Mouse (Mus musculus) heart, embryonic 10.5 days (tissue): ENCODE results near the gene Cox5a. TPM values are rescaled to one million over a fixed set of nuclear protein-coding genes. Genes with fewer than 3 reads are reported as not detected.

Experiments used
- DNase-seq: peaks from one replicate; pipeline ENCODE4 v3.0.0-alpha.2; 2017; ENCODE audit warnings: low spot score
- H3K27ac ChIP-seq: fragments of 300-500 bp; sonication (generic); 2 replicates; pipeline ENCODE4 v1.5.1; 2016; ENCODE audit warnings: mild to moderate bottlenecking
- H3K27me3 ChIP-seq: fragments of 300-500 bp; sonication (generic); 2 replicates; pipeline ENCODE4 v1.6.1; 2016; ENCODE audit warnings: mild to moderate bottlenecking; ENCODE audit not compliant: poor library complexity, insufficient read depth, severe bottlenecking
- H3K36me3 ChIP-seq: fragments of 300-500 bp; sonication (generic); 2 replicates; pipeline ENCODE4 v1.6.1; 2016; ENCODE audit warnings: mild to moderate bottlenecking, moderate library complexity
- H3K4me1 ChIP-seq: fragments of 300-500 bp; sonication (generic); 2 replicates; pipeline ENCODE4 v1.6.1; 2016; ENCODE audit warnings: mild to moderate bottlenecking
- H3K4me3 ChIP-seq: fragments of 300-500 bp; sonication (generic); 2 replicates; pipeline ENCODE4 v1.5.1; 2016; ENCODE audit warnings: mild to moderate bottlenecking, moderate library complexity
- H3K9me3 ChIP-seq: fragments of 300-500 bp; sonication (generic); 2 replicates; pipeline ENCODE4 v1.6.1; 2016; ENCODE audit warnings: mild to moderate bottlenecking, moderate library complexity
- WGBS: fragments of 180-500 bp; shearing (Covaris S2); methylation state at CpG from one replicate; pipeline ENCODE4 v1.1.7; 2016; 5-methylcytosine and 5-hydroxymethylcytosine counted together
- polyA plus RNA-seq: library from polyadenylated mRNA; unstranded; fragments of >200 nt; fragmentation: Nextera tagmentation; extraction: Ambion mirVana; gene quantifications from 2 replicates; pipeline ENCODE4 v1.2.1, GENCODE M21; 2016

The Cox5a gene
- polyA plus RNA-seq, 1 experiment from 2014 or later = 911 TPM

DNA sequence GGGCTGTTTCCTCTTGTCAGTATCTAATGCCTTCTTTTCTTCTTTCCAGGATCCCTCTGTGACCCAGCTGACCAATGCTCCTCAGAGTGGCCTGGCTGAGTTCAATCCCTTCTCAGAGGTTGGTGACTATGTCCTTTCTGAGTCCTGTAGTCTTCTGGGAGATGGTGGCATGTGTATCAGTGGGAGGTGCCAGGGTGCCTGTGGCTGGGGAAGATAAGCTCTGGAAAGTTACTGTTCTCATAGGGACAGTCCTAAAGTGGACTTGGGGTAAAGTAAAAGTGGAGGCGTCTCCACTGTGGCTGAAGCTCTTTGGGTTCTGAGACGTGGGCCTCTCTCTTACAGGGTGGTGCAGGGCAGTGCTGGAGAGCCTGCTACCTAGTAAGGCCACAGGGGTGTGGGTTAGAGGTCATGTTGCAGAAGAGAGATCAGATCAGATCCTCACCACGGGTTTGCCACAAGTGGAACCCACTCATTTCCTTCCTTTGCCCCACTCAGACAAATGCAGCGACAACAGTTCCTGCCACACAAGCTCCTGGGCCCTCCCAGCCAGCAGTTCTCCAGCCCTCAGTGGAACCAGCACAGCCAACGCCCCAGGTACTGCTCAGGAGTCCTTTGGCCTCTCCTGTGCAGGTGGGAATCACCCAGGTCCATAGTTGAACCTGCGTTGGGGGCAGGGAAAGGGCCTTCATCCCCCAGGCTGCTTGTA is 56.2 kb downstream of the Cox5a start:
- H3K4me3 ChIP-seq = no peak overlapping the region
- WGBS = 70% methylated on average over 6 of the region's 6 CpGs
- no peak overlapping the region for H3K27ac ChIP-seq
- 0 out of 2 replicates have a peak, but pooled peaks cover 8% of the 10 kb centered on the region for H3K4me1 ChIP-seq
- DNase-seq = no peak
- H3K9me3 ChIP-seq = no peaks in the 10 kb centered on the region
- no peaks in the 10 kb centered on the region for H3K27me3 ChIP-seq
- peaks cover 60% of the 10 kb centered on the region for H3K36me3 ChIP-seq

Other genes starting within 250 kb of the Cox5a start
- 21.3 and 21.5 TPM in 2 replicates for gene Ppcdc, start 81.2 kb upstream of the Cox5a start, polyA plus RNA-seq
- gene Scamp5, start 53.2 kb upstream of the Cox5a start, polyA plus RNA-seq = 11.3 and 11.4 TPM in 2 replicates
- gene Rpp25, start 17.2 kb upstream of the Cox5a start, polyA plus RNA-seq = 15.0 and 16.5 TPM in 2 replicates
- gene Fam219b, start 16.3 kb downstream of the Cox5a start, polyA plus RNA-seq = 14.2 and 14.9 TPM in 2 replicates
- 80.6 and 102 TPM in 2 replicates for gene Mpi, start 31.5 kb downstream of the Cox5a start, polyA plus RNA-seq
- 53.5 and 53.9 TPM in 2 replicates for gene Scamp2, start 39.7 kb downstream of the Cox5a start, polyA plus RNA-seq
- 17.4 and 21.8 TPM in 2 replicates for gene Ulk3, start 68.2 kb downstream of the Cox5a start, polyA plus RNA-seq
- 0.15 TPM in 1 of 2 replicates, not detected in the other for gene Cplx3, start 85.0 kb downstream of the Cox5a start, polyA plus RNA-seq
- gene Lman1l, start 99.5 kb downstream of the Cox5a start, polyA plus RNA-seq = not detected in 2 replicates
- gene Csk, start 132.4 kb downstream of the Cox5a start, polyA plus RNA-seq = 17.2 and 26.0 TPM in 2 replicates
- gene Cyp1a2, start 162.4 kb downstream of the Cox5a start, polyA plus RNA-seq = not detected in 2 replicates
- gene Cyp1a1, start 166.7 kb downstream of the Cox5a start, polyA plus RNA-seq = 0.05 TPM in 1 of 2 replicates, not detected in the other
- gene Edc3, start 187.3 kb downstream of the Cox5a start, polyA plus RNA-seq = 24.7 and 28.5 TPM in 2 replicates
- 70.6 and 79.7 TPM in 2 replicates for gene Clk3, start 244.6 kb downstream of the Cox5a start, polyA plus RNA-seq